Mouse (Mus musculus): ENCODE measurements around the gene Cdh1. TPM values are rescaled to one million over a fixed set of nuclear protein-coding genes. Genes with fewer than 3 reads are reported as not detected.

Cdh1 gene
- polyA plus RNA-seq, 1 experiment from 2014 or later = 3.9 TPM

DNA sequence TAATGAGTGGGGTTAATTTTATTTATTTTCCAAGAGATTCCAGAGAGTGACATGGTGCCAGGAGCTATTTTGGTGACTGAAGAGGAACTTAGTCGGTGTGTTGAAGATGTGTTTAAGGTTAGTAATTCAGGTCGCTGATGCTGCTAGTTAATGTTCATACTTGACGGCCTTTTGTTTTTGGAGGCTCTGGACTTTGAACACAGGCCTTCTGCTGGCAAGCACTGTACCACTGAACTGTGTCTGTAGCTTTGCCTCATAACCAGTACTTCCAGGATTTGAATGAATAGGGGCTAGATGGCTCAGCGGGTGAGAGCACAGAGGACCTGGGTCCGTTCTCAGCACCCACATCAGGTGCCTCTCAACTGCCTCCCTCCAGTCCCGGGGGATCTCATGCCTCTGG is 97.0 kb downstream of the Cdh1 start:
- H3K4me1 ChIP-seq (replicated peaks) = no peaks in the 10 kb centered on the region; the same call in 1 of the 2 replicates
- ATAC-seq (ENCODE audit: low FRiP score, low read depth) = no peak

DNA sequence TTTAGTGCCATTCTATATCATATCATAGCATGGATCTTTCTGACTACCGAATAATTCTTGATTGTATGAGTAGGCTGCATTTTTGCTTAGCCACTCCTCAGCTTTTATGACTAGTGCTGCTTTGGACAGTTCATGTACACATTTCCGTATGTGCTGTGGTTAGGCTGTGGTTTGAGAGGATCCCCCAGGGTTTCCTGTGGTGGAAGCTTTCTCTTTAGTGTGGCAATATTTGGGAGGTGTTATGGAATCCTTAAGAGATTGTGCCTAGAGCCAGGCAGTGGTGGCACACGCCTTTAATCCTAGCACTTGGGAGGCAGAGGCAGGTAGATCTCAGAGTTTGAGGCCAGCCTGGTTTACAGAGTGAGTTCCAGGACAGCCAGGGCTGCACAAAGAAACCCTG is 98.2 kb downstream of the Cdh1 start:
- no peak for ATAC-seq (ENCODE audit: low FRiP score, low read depth)
- 91% methylated on average over 3 of the region's 3 CpGs for WGBS
- H3K4me1 ChIP-seq (replicated peaks) = no peaks in the 10 kb centered on the region; the same call in 1 of the 2 replicates
- no peak overlapping the region for H3K4me2 ChIP-seq
- no peak overlapping the region for H3K4me3 ChIP-seq
- H3K36me3 ChIP-seq = peaks cover 21% of the 10 kb centered on the region
- H3K9ac ChIP-seq = no peak overlapping the region
- H3K9me3 ChIP-seq = no peaks in the 10 kb centered on the region
- no peak overlapping the region for H3K27ac ChIP-seq (replicated peaks)
- no peaks in the 10 kb centered on the region for H3K27me3 ChIP-seq

More for the DNA sequence above, 97.0 kb downstream of the Cdh1 start:
- H3K9me3 ChIP-seq = no peaks in the 10 kb centered on the region
- H3K36me3 ChIP-seq = peaks cover 26% of the 10 kb centered on the region
- H3K27me3 ChIP-seq = no peaks in the 10 kb centered on the region
- no peak overlapping the region for H3K4me2 ChIP-seq
- H3K4me3 ChIP-seq = no peak overlapping the region
- no peak overlapping the region for H3K9ac ChIP-seq
- H3K27ac ChIP-seq (replicated peaks) = no peak overlapping the region
- WGBS = 96% methylated on average over 6 of the region's 6 CpGs

DNA sequence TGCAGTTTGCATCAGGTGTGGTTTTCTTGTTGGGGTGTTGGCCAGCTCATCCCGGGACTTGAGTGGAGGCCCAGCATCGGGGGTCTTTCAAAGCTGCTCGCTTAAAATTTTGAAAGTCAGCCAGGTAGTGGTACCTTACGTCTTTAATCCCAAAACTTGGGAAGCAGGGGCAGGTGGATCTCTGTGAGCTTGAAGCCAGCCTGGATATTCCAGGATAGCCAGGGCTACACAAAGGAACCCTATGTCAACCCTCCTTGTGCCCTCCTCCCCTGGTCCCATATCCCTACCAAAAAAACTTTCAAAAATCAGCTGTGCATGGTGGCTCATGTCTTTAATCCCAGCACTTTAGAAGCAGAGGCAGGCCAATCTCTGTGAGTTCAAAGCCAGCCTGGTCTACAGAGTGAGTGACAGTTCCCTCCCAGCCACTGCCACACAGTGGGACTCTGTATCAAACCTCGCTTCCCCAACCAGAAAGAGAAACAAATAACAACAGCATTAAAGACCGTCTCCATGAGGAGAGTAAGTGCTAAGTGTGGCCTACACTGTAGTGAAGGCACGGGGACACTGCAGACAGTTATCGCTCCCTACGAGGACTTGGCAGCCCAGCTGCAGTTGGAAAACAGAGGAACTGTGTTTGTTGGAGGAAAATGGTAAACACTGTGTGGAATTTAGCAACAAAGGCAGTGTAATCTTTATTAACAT is 101.2 kb downstream of the Cdh1 start:
- 80% methylated on average over 9 of the region's 9 CpGs for WGBS
- no peaks in the 10 kb centered on the region for H3K9me3 ChIP-seq
- H3K4me3 ChIP-seq = no peak overlapping the region
- H3K4me2 ChIP-seq = no peak overlapping the region
- no peaks in the 10 kb centered on the region; the same call in 1 of the 2 replicates for H3K4me1 ChIP-seq (replicated peaks)
- H3K36me3 ChIP-seq = peaks cover 9% of the 10 kb centered on the region
- H3K27me3 ChIP-seq = no peaks in the 10 kb centered on the region
- ATAC-seq (ENCODE audit: low FRiP score, low read depth) = peak; percentile 30; the same call in 1 of the 2 replicates
- H3K9ac ChIP-seq = no peak overlapping the region
- H3K27ac ChIP-seq (replicated peaks) = peak overlapping the region; percentile 48

DNA sequence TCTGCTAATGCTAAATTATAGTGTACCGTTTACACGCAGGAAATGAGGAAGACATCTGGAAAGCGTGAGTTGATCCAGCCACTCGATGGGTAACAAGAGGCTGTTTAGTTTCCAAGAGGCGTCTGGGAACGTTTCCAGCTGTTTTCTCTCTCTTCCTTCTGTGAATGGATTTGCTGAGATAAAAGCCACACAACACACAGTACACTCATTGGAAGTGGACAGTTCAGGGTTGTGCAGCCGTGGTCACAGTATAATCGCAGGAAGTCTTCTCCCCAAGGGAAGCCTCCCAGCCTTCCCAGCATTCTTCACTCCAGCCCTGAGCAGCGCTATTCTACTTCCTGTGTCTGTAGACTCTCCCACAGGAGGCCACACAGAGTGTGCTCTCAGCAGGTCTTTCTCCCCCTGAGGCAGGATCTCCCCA is 101.8 kb downstream of the Cdh1 start:
- H3K27ac ChIP-seq (replicated peaks) = peak overlapping the region; percentile 48
- no peak overlapping the region for H3K4me3 ChIP-seq
- no peak overlapping the region for H3K4me2 ChIP-seq
- peak; percentile 72; the same call in 1 of the 2 replicates for ATAC-seq (ENCODE audit: low FRiP score, low read depth)
- no peaks in the 10 kb centered on the region for H3K9me3 ChIP-seq
- no peak overlapping the region for H3K9ac ChIP-seq
- peaks cover 7% of the 10 kb centered on the region; the same call in 1 of the 2 replicates for H3K36me3 ChIP-seq
- H3K27me3 ChIP-seq = no peaks in the 10 kb centered on the region
- 65% methylated on average over 9 of the region's 9 CpGs for WGBS
- no peaks in the 10 kb centered on the region; the same call in 1 of the 2 replicates for H3K4me1 ChIP-seq (replicated peaks)

DNA sequence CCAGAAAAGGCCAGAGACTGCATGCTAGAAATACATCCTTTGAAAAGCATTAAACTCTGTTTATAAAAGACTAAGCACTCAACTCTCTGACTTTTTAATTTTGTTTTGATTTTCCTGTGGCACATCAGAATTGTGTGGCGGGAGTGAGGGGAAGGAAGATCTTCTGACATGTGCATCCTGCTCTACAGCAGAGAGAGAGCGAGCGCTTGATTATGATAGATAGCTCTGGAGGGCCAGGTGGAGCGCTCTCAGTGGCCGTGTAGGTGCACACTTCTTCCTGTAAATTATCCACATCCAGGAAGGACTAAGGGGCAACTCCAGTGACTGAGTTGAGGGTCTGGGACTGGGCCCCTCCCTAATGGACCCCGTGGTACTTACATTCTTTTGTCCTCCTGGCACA is 103.0 kb downstream of the Cdh1 start:
- 85% methylated on average over 6 of the region's 6 CpGs for WGBS
- no peaks in the 10 kb centered on the region; the same call in 1 of the 2 replicates for H3K4me1 ChIP-seq (replicated peaks)

DNA sequence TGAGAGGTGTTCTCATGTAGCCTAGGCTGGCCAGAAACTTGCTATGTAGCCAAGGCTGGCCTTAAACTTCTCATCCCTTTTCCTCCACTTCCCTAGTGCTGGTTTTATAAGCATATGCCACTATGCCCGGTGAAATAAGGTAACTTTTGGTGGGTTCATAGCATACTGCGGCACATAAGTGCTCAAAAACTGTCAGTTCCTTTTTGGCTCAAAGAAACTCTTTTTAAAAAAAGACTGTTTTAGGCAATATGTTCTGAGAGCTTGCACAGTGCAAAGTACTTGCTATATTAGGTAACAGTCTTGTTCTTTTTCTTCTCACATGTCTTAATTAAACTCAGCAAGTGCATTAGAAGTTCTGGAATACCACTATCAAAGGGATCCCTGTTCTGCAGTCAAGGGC is 106.9 kb downstream of the Cdh1 start:
- no peak overlapping the region for H3K4me2 ChIP-seq
- no peak overlapping the region for H3K9ac ChIP-seq
- ATAC-seq (ENCODE audit: low FRiP score, low read depth) = no peak
- no peaks in the 10 kb centered on the region for H3K27me3 ChIP-seq
- H3K9me3 ChIP-seq = no peaks in the 10 kb centered on the region
- no peak overlapping the region for H3K27ac ChIP-seq (replicated peaks)
- WGBS = 96% methylated on average over 2 of the region's 2 CpGs
- no peaks in the 10 kb centered on the region for H3K4me1 ChIP-seq (replicated peaks)
- H3K36me3 ChIP-seq = no peaks in the 10 kb centered on the region
- H3K4me3 ChIP-seq = no peak overlapping the region

More for the DNA sequence above, 103.0 kb downstream of the Cdh1 start:
- Histone ChIP-seq H3K4me3 (no peak overlapping the region), H3K9me3 (no peaks in the 10 kb centered on the region), H3K27ac (replicated peaks) (0 out of 2 replicates have a peak overlapping the region, but pooled peaks have one; percentile 45), H3K9ac (no peak overlapping the region), H3K4me2 (no peak overlapping the region), H3K27me3 (no peaks in the 10 kb centered on the region), H3K36me3 (no peaks in the 10 kb centered on the region)
- ATAC-seq (ENCODE audit: low FRiP score, low read depth) = no peak

DNA sequence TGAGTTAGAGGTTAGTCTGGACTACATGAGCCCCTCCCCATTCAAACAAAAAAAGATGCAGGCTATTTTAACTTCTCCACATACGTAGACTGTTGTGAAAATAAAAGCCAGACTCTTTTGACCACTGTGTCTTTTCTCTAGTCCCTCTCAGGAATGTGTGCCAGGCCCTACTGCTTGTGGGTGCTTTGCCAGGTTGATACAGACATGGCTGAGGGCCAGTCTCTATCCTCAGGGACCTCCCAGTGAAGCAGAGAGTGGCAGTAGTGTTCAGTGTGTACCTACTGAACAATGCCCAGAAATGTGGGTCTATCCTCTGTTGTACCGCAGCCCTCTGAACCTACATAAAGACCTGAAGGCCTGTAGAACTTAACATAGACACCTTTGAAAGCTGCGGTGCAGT is 109.3 kb downstream of the Cdh1 start:
- Histone ChIP-seq H3K27me3 (no peaks in the 10 kb centered on the region), H3K4me3 (no peak overlapping the region), H3K9me3 (no peaks in the 10 kb centered on the region), H3K27ac (replicated peaks) (no peak overlapping the region), H3K9ac (no peak overlapping the region), H3K4me1 (replicated peaks) (no peaks in the 10 kb centered on the region), H3K36me3 (no peaks in the 10 kb centered on the region), H3K4me2 (no peak overlapping the region)
- no peak for ATAC-seq (ENCODE audit: low FRiP score, low read depth)
- WGBS = 78% methylated on average over 3 of the region's 3 CpGs

DNA sequence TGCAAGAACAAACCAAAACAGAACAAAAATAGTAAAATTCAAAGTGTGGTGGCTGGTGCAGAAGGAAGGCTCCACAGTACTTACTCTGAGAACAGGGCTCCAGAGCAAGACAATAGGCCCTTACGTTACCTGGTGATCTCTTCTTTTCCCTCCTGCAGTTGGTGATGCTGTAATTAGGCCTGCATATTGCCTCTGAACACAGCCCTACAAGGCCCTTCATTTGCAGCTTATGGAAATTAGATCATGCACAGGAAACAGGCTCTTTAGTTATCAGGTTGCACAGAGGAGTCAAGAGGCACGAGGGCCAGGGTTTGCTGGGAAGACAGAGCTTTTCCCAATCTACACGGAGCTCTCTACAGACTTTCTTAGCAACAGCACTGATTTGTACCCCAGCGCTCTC is 111.1 kb downstream of the Cdh1 start:
- peaks cover 7% of the 10 kb centered on the region for H3K4me1 ChIP-seq (replicated peaks)
- no peak overlapping the region for H3K9ac ChIP-seq
- H3K9me3 ChIP-seq = no peaks in the 10 kb centered on the region
- 81% methylated on average over 4 of the region's 4 CpGs for WGBS
- ATAC-seq (ENCODE audit: low FRiP score, low read depth) = no peak
- no peak overlapping the region for H3K4me2 ChIP-seq
- H3K36me3 ChIP-seq = no peaks in the 10 kb centered on the region
- no peaks in the 10 kb centered on the region for H3K27me3 ChIP-seq
- H3K4me3 ChIP-seq = no peak overlapping the region
- no peak overlapping the region for H3K27ac ChIP-seq (replicated peaks)

DNA sequence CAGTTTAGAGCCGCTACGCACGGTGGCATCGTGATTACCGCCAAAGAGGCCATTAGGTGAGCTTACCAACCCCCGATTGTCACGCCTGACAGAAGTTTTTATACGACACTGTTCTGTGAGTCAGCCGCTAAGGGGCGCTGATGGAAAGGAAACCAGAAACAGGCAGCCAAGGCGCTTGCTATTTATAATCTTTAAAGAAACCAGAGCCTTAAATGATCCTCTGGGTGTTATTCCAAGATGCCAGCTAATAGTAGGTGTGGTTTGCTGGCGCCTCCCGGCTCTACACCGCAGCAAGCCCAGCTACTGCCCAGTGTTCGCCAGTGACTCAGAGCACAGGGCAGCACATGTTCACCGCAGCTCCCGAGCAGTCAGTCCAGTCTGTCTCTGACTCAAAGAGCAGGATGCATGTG is 114.9 kb downstream of the Cdh1 start:
- 20% methylated on average over 17 of the region's 17 CpGs for WGBS
- H3K4me3 ChIP-seq = peak overlapping the region; percentile 26

More for the DNA sequence above, 114.9 kb downstream of the Cdh1 start:
- peak overlapping the region; percentile 52 for H3K4me2 ChIP-seq
- no peaks in the 10 kb centered on the region for H3K9me3 ChIP-seq
- H3K4me1 ChIP-seq (replicated peaks) = peaks cover 7% of the 10 kb centered on the region
- ATAC-seq (ENCODE audit: low FRiP score, low read depth) = peak; percentile 69; the same call in 1 of the 2 replicates
- H3K36me3 ChIP-seq = no peaks in the 10 kb centered on the region
- H3K27me3 ChIP-seq = no peaks in the 10 kb centered on the region
- peak overlapping the region; percentile 36 for H3K9ac ChIP-seq
- peak overlapping the region; percentile 58; the same call in 1 of the 2 replicates for H3K27ac ChIP-seq (replicated peaks)

Other genes with a start within 250 kb of the Cdh1 start
- 39.1 and 40.7 TPM in 2 replicates for gene Zfp90, start 188.0 kb upstream of the Cdh1 start, polyA plus RNA-seq (2015; fragmentation: Nextera tagmentation; extraction: Ambion mirVana)
- not detected in 2 replicates for gene 6030452D12Rik, start 102.8 kb upstream of the Cdh1 start, polyA plus RNA-seq (2015; fragmentation: Nextera tagmentation; extraction: Ambion mirVana)
- gene Cdh3, start 92.5 kb upstream of the Cdh1 start, polyA plus RNA-seq (2015; fragmentation: Nextera tagmentation; extraction: Ambion mirVana) = 3.9 and 4.8 TPM in 2 replicates
- gene Gm10073, start 29.9 kb upstream of the Cdh1 start, polyA plus RNA-seq (2015; fragmentation: Nextera tagmentation; extraction: Ambion mirVana) = 5.7 and 11.2 TPM in 2 replicates
- gene Tango6, start 79.7 kb downstream of the Cdh1 start, polyA plus RNA-seq (2015; fragmentation: Nextera tagmentation; extraction: Ambion mirVana) = 6.3 and 6.5 TPM in 2 replicates